20 mouse cellular contexts compared by ENCODE assay signal in genomic region chr11:52493336-52493735, GRCm38 (mm10).
DNase-seq lines count a peak whose midpoint lies in the region; ATAC-seq and TF ChIP-seq lines count a peak whose summit lies in the region.
"Had no signal": no experiment of that assay in that cellular context is flagged by ENCODE, and none has a peak within 500 bp of the region (broad histone marks: within the 10 kb centered on the region; RNA-seq: fewer than 3 reads in every experiment).

No protein-coding gene starts in this region.

- H3K9ac ChIP-seq in kidney, embryonic 16.5 days (replicated peaks; ENCODE audit: low read length): no peak overlapping the region
- H3K9ac ChIP-seq: embryonic facial prominence, embryonic 15.5 days; hindbrain, embryonic 14.5 days had no signal

- peak; percentile 16 to 18 for DNase-seq in cerebellum, postnatal 14 days
- DNase-seq in cerebellum, postnatal 36 days: no peak
- peak; percentile 54 for DNase-seq in kidney, adult 2 months
- DNase-seq in kidney, postnatal 14 days: peak; percentile 38
- no peak for DNase-seq in thymus, adult 2 months
- DNase-seq in midbrain, embryonic 10.5 days (ENCODE audit: low spot score): no peak
- DNase-seq: adrenal gland, postnatal 10 days; cerebellum, adult 11-12 months; cerebellum, adult 9-10 months; embryo, embryonic 11 days; gastrocnemius, postnatal 36 days; heart, adult 2 months had no signal

- no peaks in the 10 kb centered on the region for H3K4me1 ChIP-seq in kidney, adult 2 months (ENCODE audit: control insufficient read depth, insufficient read depth, low read length)
- H3K4me1 ChIP-seq in kidney, embryonic 16.5 days (ENCODE audit: insufficient read depth, low read length): no peaks in the 10 kb centered on the region
- no peaks in the 10 kb centered on the region for H3K4me1 ChIP-seq in thymus, adult 2 months (replicated peaks; ENCODE audit: control insufficient read depth, insufficient read depth, low read length)
- no peaks in the 10 kb centered on the region for H3K4me1 ChIP-seq in midbrain, embryonic 10.5 days
- H3K4me1 ChIP-seq: embryonic facial prominence, embryonic 15.5 days; forebrain, embryonic 10.5 days; hindbrain, embryonic 10.5 days had no signal

- no peak overlapping the region for H3K27ac ChIP-seq in kidney, adult 2 months (ENCODE audit: insufficient read depth, low read depth, low read length)
- no peak overlapping the region for H3K27ac ChIP-seq in kidney, embryonic 16.5 days (ENCODE audit: low read length)
- no peak overlapping the region for H3K27ac ChIP-seq in thymus, adult 2 months (ENCODE audit: control insufficient read depth, insufficient read depth, low read length)
- H3K27ac ChIP-seq in midbrain, embryonic 10.5 days (replicated peaks): no peak overlapping the region
- H3K27ac ChIP-seq: embryonic facial prominence, embryonic 15.5 days; forebrain, embryonic 10.5 days; heart, adult 2 months; hindbrain, embryonic 10.5 days; hindbrain, embryonic 14.5 days had no signal

- H3K4me3 ChIP-seq in kidney, adult 2 months (ENCODE audit: insufficient read depth, low read depth, low read length): no peak overlapping the region
- no peak overlapping the region for H3K4me3 ChIP-seq in kidney, embryonic 16.5 days (ENCODE audit: low read length)
- no peak overlapping the region for H3K4me3 ChIP-seq in thymus, adult 2 months (ENCODE audit: control insufficient read depth, insufficient read depth, low read length)
- no peak overlapping the region for H3K4me3 ChIP-seq in midbrain, embryonic 10.5 days
- H3K4me3 ChIP-seq: embryonic facial prominence, embryonic 15.5 days; erythroblast, embryonic 14.5 days; forebrain, embryonic 10.5 days; heart, adult 2 months; hindbrain, embryonic 10.5 days had no signal

- no peak overlapping the region for H3K4me2 ChIP-seq in kidney, embryonic 16.5 days (replicated peaks; ENCODE audit: low read depth, low read length)
- H3K4me2 ChIP-seq: embryonic facial prominence, embryonic 15.5 days; heart, embryonic 11.5 days; hindbrain, embryonic 14.5 days had no signal

- no peak for TF ChIP-seq POLR2A in kidney, adult 2 months (IDR thresholded peaks at IDR 0.05; ENCODE audit: low read depth, low read length)
- no peak for TF ChIP-seq POLR2A in thymus, adult 2 months (IDR thresholded peaks at IDR 0.05; ENCODE audit: control insufficient read depth, extremely low read depth, insufficient read depth, low read length, poor library complexity)

- WGBS in kidney, adult 2 months: 51% methylated on average over 6 of the region's 6 CpGs
- 69% methylated on average over 6 of the region's 6 CpGs for WGBS in kidney, embryonic 16.5 days
- 89% methylated on average over 6 of the region's 6 CpGs for WGBS in thymus, adult 2 months
- WGBS in midbrain, embryonic 10.5 days: 84% methylated on average over 6 of the region's 6 CpGs

- H3K27me3 ChIP-seq in kidney, adult 2 months (replicated peaks; ENCODE audit: control insufficient read depth, insufficient read depth, low read length): no peaks in the 10 kb centered on the region
- no peaks in the 10 kb centered on the region for H3K27me3 ChIP-seq in kidney, embryonic 16.5 days (ENCODE audit: insufficient read depth, low read length)
- no peaks in the 10 kb centered on the region for H3K27me3 ChIP-seq in thymus, adult 2 months (ENCODE audit: control insufficient read depth, insufficient read depth, low read length)
- no peaks in the 10 kb centered on the region for H3K27me3 ChIP-seq in midbrain, embryonic 10.5 days (ENCODE audit: low read depth, poor library complexity, severe bottlenecking)
- H3K27me3 ChIP-seq: embryonic facial prominence, embryonic 15.5 days had no signal

- peaks cover 3% of the 10 kb centered on the region; the same call in 1 of the 2 replicates for H3K9me3 ChIP-seq in kidney, embryonic 16.5 days (ENCODE audit: low read length)
- H3K9me3 ChIP-seq in midbrain, embryonic 10.5 days (replicated peaks): 0 out of 2 replicates have a peak, but pooled peaks cover 3% of the 10 kb centered on the region
- H3K9me3 ChIP-seq: embryonic facial prominence, embryonic 15.5 days had no signal

- H3K36me3 ChIP-seq in kidney, adult 2 months (ENCODE audit: control insufficient read depth, insufficient read depth, low read length): no peaks in the 10 kb centered on the region
- no peaks in the 10 kb centered on the region for H3K36me3 ChIP-seq in kidney, embryonic 16.5 days (ENCODE audit: insufficient read depth, low read length)
- no peaks in the 10 kb centered on the region for H3K36me3 ChIP-seq in thymus, adult 2 months (ENCODE audit: control insufficient read depth, insufficient read depth, low read length)
- no peaks in the 10 kb centered on the region for H3K36me3 ChIP-seq in midbrain, embryonic 10.5 days
- H3K36me3 ChIP-seq: embryonic facial prominence, embryonic 15.5 days; forebrain, embryonic 10.5 days; hindbrain, embryonic 10.5 days had no signal

- ATAC-seq in kidney, embryonic 16.5 days (ENCODE audit: low FRiP score, low TSS enrichment): no peak
- ATAC-seq: forebrain, embryonic 14.5 days had no signal

- TF ChIP-seq CTCF in kidney, adult 2 months (conservative IDR thresholded peaks at IDR 0.05; ENCODE audit: insufficient read depth, insufficient read length, low read depth, low read length): no peak
- no peak for TF ChIP-seq CTCF in thymus, adult 2 months (IDR thresholded peaks at IDR 0.05; ENCODE audit: borderline replicate concordance, control insufficient read depth, extremely low read depth, insufficient read depth, low read length, poor library complexity)

Comparison
In these comparisons a context has a peak if more than half of its experiments do, and no peak if none do; other contexts are left out.
1. DNase-seq: peak in cerebellum, postnatal 14 days (2 of 2), kidney, adult 2 months (single experiment) and kidney, postnatal 14 days (single experiment); none in cerebellum, postnatal 36 days (0 of 2), thymus, adult 2 months (single experiment) and midbrain, embryonic 10.5 days (single experiment).